Mouse (Mus musculus) myocyte (in vitro differentiated cells): ENCODE results near the gene Ccdc40. TPM values are rescaled to one million over a fixed set of nuclear protein-coding genes. Genes with fewer than 3 reads are reported as not detected.
"Not testable (repeated sequence)": the region's sequence is repeated elsewhere in the genome, so short reads cannot be mapped to it uniquely, and the experiment has no call there.

Source experiments
- H3K27me3 ChIP-seq: one replicate; pipeline ENCODE4 v1.6.1; 2011; ENCODE audit not compliant: control insufficient read depth, insufficient read depth, insufficient read length
- H3K36me3 ChIP-seq: one replicate; pipeline ENCODE4 v1.6.1; 2011; ENCODE audit not compliant: control insufficient read depth, insufficient read depth
- H3K4me2 ChIP-seq: one replicate; pipeline ENCODE4 v1.6.1; 2011; ENCODE audit warnings: low read depth, control low read depth
- H3K4me3 ChIP-seq: one replicate; pipeline ENCODE4 v1.5.1; 2011; ENCODE audit warnings: mild to moderate bottlenecking, control low read depth, moderate library complexity
- H3K79me2 ChIP-seq: one replicate; pipeline ENCODE4 v1.6.1; 2011; ENCODE audit not compliant: control insufficient read depth, insufficient read depth
- H3ac ChIP-seq: one replicate; pipeline ENCODE4 v1.6.1; 2011; ENCODE audit not compliant: control insufficient read depth, insufficient read length
- CEBPB ChIP-seq: IDR thresholded peaks from 2 replicates; pipeline ENCODE4 v1.6.1; 2011; ENCODE audit warnings: mild to moderate bottlenecking, moderate library complexity; ENCODE audit not compliant: poor library complexity, insufficient read depth, severe bottlenecking
- E2F4 ChIP-seq: IDR thresholded peaks from one replicate; pipeline ENCODE4 v1.6.1; 2011; ENCODE audit warnings: mild to moderate bottlenecking, control low read depth, moderate library complexity; ENCODE audit not compliant: insufficient read depth
- MAX ChIP-seq: IDR thresholded peaks from one replicate; pipeline ENCODE4 v1.6.1; 2011; ENCODE audit warnings: low read depth, mild to moderate bottlenecking, control low read depth
- MYOD1 ChIP-seq, 3 experiments: IDR thresholded peaks; one replicate each; pipeline ENCODE4 v1.6.1; 2011; ENCODE audit warnings: control low read depth in 2 of 3, low read depth in 2 of 3, mild to moderate bottlenecking in 2 of 3, moderate library complexity in 1 of 3; ENCODE audit not compliant: insufficient read length in 2 of 3, control insufficient read depth in 1 of 3
- MYOG ChIP-seq, 3 experiments: IDR thresholded peaks; one replicate each; pipeline ENCODE4 v1.6.1; 2011; ENCODE audit warnings: control low read depth in 2 of 3, low read depth in 2 of 3, mild to moderate bottlenecking in 2 of 3; ENCODE audit not compliant: insufficient read length in 2 of 3, control insufficient read depth in 1 of 3, insufficient read depth in 1 of 3
- POLR2A ChIP-seq: IDR thresholded peaks from one replicate; pipeline ENCODE4 v1.6.1; 2011; ENCODE audit warnings: low read depth, mild to moderate bottlenecking, control low read depth, moderate library complexity; ENCODE audit not compliant: insufficient read length
- POLR2AphosphoS2 ChIP-seq: IDR thresholded peaks from one replicate; pipeline ENCODE4 v1.6.1; 2011; ENCODE audit warnings: low read depth, control low read depth; ENCODE audit not compliant: insufficient read length
- REST ChIP-seq: IDR thresholded peaks from one replicate; pipeline ENCODE4 v1.6.1; 2011; ENCODE audit warnings: mild to moderate bottlenecking, control low read depth, moderate library complexity; ENCODE audit not compliant: insufficient read depth, insufficient read length
- SRF ChIP-seq: IDR thresholded peaks from one replicate; pipeline ENCODE4 v1.6.1; 2011; ENCODE audit warnings: low read depth; ENCODE audit not compliant: control insufficient read depth, insufficient read length
- TCF12 ChIP-seq: IDR thresholded peaks from one replicate; pipeline ENCODE4 v1.6.1; 2011; ENCODE audit warnings: mild to moderate bottlenecking, control low read depth; ENCODE audit not compliant: poor library complexity, insufficient read depth, severe bottlenecking
- TCF3 ChIP-seq: IDR thresholded peaks from one replicate; pipeline ENCODE4 v1.6.1; 2011; ENCODE audit warnings: low read depth, control low read depth; ENCODE audit not compliant: insufficient read length
- USF1 ChIP-seq: IDR thresholded peaks from one replicate; pipeline ENCODE4 v1.6.1; 2011; ENCODE audit warnings: low read depth, mild to moderate bottlenecking, control low read depth, moderate library complexity
- polyA plus RNA-seq: library from polyadenylated mRNA; unstranded; fragments of >200 nt; fragmentation: generic; extraction: Trizol; gene quantifications from one replicate; pipeline ENCODE4 v1.2.1, GENCODE M21; 2012; ENCODE audit warnings: missing spikeins

Gene Ccdc40
- polyA plus RNA-seq, 1 experiment, result 0.07 TPM

DNA sequence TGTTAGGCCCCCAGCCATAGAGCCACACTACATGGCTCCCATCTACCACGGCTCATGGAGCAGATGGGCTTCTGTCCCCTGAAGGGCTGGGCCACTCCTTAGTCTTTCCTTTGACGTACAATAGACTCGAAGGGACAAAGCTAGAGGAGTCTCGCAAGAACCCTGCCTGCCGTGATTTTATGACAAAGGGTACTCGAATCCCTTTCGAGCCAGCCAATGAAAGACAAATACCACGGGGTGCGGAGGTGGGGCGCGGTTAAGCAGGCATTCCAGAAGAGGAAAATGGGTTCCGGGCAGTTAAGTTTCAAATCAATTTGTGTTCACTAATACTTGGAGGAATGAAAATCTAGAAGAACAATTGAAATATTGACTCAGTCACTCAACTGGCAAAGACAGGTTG lies 11.1 kb downstream of the Ccdc40 start:
- no peak overlapping the region for H3K4me3 ChIP-seq
- TF ChIP-seq CEBPB (no peak), TCF12 (no peak), POLR2A (no peak), SRF (no peak), POLR2AphosphoS2 (no peak), MYOG (IDR thresholded peaks at IDR 0.05; ENCODE audit: control insufficient read depth in 1 of 3, insufficient read depth in 1 of 3, insufficient read length in 2 of 3, low read depth in 2 of 3) (no peak), USF1 (no peak), MYOD1 (IDR thresholded peaks at IDR 0.05; ENCODE audit: control insufficient read depth in 1 of 3, insufficient read length in 2 of 3, low read depth in 2 of 3) (no peak), E2F4 (no peak), TCF3 (no peak), REST (no peak), MAX (no peak)
- peaks cover 30% of the 10 kb centered on the region for H3K27me3 ChIP-seq
- H3ac ChIP-seq, result no peak overlapping the region
- H3K36me3 ChIP-seq, result no peaks in the 10 kb centered on the region
- no peaks in the 10 kb centered on the region for H3K79me2 ChIP-seq
- H3K4me2 ChIP-seq, result no peak overlapping the region

DNA sequence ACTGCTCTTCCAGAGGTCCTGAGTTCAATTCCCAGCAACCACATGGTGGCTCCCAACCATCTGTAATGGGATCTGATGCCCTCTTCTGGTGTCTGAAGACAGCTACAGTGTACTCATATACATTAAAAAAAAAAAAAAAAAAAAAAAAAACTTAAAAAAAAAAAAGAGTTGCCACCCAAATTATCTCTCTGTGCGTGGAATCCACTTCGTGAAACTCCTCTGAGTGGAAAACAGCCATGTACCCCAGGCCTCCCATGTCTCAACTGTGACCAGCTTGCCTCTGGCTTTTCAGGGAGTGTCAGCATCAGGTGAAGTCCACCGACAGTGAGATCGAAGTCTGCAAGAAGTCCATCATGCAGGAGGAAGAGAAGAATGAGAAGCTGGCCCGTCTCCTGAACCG lies 17.2 kb downstream of the Ccdc40 start:
- not testable (repeated sequence) for H3K4me2 ChIP-seq, H3ac ChIP-seq, H3K79me2 ChIP-seq, H3K36me3 ChIP-seq, H3K4me3 ChIP-seq
- peaks cover 22% of the 10 kb centered on the region for H3K27me3 ChIP-seq

DNA sequence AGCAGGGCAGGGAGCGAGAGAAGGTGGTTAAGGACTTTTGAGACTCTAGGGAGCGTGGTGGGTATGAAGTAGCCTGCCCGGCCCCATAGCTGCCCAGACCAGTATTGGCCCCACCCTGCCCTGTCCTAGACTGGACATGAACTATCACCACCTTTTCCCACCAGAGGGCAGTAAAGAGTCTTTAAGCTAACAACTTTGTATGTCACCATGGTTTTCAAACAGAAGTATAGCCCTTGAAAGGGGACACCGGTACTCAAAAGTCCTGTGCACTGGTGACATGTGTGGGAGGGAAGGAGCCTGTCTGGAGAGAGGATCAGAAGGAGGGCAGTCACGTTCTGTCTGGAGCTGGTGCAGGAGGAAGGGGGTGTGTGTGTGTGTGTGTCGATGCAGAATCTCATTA lies 20.6 kb downstream of the Ccdc40 start:
- Histone ChIP-seq H3K4me3 (no peak overlapping the region), H3K4me2 (peak overlapping the region; percentile 3), H3K36me3 (no peaks in the 10 kb centered on the region), H3K79me2 (no peaks in the 10 kb centered on the region), H3ac (no peak overlapping the region), H3K27me3 (peaks cover 29% of the 10 kb centered on the region)
- TF ChIP-seq MYOG (IDR thresholded peaks at IDR 0.05; ENCODE audit: control insufficient read depth in 1 of 3, insufficient read depth in 1 of 3, insufficient read length in 2 of 3, low read depth in 2 of 3) (no peak), USF1 (no peak), TCF12 (no peak)

DNA sequence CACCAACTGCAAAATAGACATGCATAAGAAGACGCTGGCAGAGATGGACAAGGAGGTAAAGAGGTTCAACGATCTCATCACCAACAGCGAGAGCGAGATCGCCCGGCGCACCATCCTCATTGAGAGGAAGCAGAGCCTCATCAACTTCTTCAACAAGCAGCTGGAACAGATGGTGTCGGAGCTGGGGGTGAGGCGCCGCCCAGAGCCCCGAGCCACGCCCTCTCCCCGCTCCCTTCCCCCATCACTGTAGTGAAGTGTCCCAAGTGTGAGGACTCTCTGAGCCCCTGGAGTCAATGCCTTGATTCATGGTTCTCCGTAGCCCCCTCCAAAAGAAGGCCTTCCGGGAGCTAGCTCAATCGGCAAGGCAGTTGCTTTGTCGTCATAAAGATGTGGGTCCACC lies 22.6 kb downstream of the Ccdc40 start:
- H3K36me3 ChIP-seq, result no peaks in the 10 kb centered on the region
- no peak overlapping the region for H3ac ChIP-seq
- peaks cover 32% of the 10 kb centered on the region for H3K27me3 ChIP-seq
- H3K79me2 ChIP-seq, result no peaks in the 10 kb centered on the region
- TF ChIP-seq MYOD1 (IDR thresholded peaks at IDR 0.05; ENCODE audit: control insufficient read depth in 1 of 3, insufficient read length in 2 of 3, low read depth in 2 of 3) (no peak), TCF3 (no peak), E2F4 (no peak), USF1 (no peak), MYOG (IDR thresholded peaks at IDR 0.05; ENCODE audit: control insufficient read depth in 1 of 3, insufficient read depth in 1 of 3, insufficient read length in 2 of 3, low read depth in 2 of 3) (no peak), POLR2AphosphoS2 (no peak), CEBPB (no peak), POLR2A (no peak), REST (no peak), SRF (no peak), TCF12 (no peak), MAX (no peak)
- no peak overlapping the region for H3K4me2 ChIP-seq
- no peak overlapping the region for H3K4me3 ChIP-seq

DNA sequence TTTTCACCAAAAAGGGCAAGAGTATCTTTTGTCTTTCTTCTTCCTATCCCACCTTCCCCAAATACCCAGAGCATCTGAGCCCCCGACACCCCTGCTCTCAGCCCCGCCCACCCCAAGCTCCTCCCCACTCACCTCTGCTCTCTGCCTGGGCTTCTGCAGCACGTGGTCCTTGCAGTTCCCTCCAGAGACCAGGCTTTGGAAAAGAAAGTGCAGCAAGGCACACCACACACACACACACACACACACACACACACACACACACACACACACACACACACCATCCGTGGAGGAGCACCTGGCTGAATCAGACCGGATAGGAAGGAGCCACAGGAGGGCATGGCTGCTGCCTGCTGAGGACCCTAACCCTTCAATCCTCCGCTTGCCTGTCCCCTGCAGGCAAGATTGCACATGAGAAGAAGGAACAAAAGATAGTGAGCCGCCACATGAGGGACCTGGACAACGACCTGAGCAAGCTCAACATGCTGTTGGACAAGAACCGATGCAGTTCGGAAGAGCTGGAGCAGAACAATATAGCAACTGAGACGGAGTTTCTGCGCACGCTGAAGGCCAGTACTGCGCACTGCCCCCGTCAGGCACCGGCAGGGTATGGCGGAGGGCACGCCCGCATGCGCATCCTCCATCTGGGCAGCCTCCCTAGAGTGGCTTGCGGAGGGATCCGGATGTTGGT lies 24.6 kb downstream of the Ccdc40 start:
- no peaks in the 10 kb centered on the region for H3K36me3 ChIP-seq
- no peak overlapping the region for H3ac ChIP-seq
- H3K27me3 ChIP-seq, result peaks cover 32% of the 10 kb centered on the region
- H3K79me2 ChIP-seq, result no peaks in the 10 kb centered on the region
- TF ChIP-seq TCF12 (no peak), MYOG (IDR thresholded peaks at IDR 0.05; ENCODE audit: control insufficient read depth in 1 of 3, insufficient read depth in 1 of 3, insufficient read length in 2 of 3, low read depth in 2 of 3) (no peak), E2F4 (no peak), POLR2A (no peak), POLR2AphosphoS2 (no peak), MYOD1 (IDR thresholded peaks at IDR 0.05; ENCODE audit: control insufficient read depth in 1 of 3, insufficient read length in 2 of 3, low read depth in 2 of 3) (no peak), TCF3 (no peak), SRF (no peak), USF1 (no peak), REST (no peak), CEBPB (no peak), MAX (no peak)
- no peak overlapping the region for H3K4me2 ChIP-seq
- no peak overlapping the region for H3K4me3 ChIP-seq

DNA sequence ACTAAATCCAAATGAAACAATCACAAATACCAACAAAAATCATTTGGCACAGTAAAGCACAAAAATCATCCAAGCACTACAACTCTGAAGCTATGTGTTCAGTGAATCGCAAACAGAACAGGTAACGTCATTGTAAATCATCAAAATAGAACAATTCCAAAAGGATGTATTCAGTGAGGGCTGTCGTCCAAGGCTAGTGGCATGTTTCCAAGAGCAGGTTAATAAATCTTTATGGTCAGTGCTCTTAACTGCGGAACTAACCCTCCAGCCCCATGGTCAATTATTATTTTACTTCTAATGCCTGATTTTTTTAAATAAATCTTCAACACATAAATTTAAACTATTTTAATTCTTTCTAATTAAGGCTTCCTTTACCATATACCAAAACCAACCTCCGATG lies 28.2 kb downstream of the Ccdc40 start:
- H3ac ChIP-seq, H3K4me3 ChIP-seq: not testable (repeated sequence)

More for the DNA sequence above, 28.2 kb downstream of the Ccdc40 start:
- H3K4me2 ChIP-seq, H3K36me3 ChIP-seq, H3K79me2 ChIP-seq: not testable (repeated sequence)
- peaks cover 44% of the 10 kb centered on the region for H3K27me3 ChIP-seq
